Mouse (Mus musculus) G1E (cell line): ENCODE results near the gene Ccdc60.

Experiments
- CTCF ChIP-seq: IDR thresholded peaks from 2 replicates; pipeline ENCODE4 v1.5.1; 2012; ENCODE audit warnings: low read depth, low read length, inconsistent platforms, mixed read lengths
- GATA1 ChIP-seq: IDR thresholded peaks from 2 replicates; pipeline ENCODE4 v1.6.1; 2012; ENCODE audit warnings: borderline replicate concordance, low read length, inconsistent platforms, mixed read lengths
- GATA2 ChIP-seq: IDR thresholded peaks from 2 replicates; pipeline ENCODE4 v1.6.1; 2012; ENCODE audit warnings: low read depth, low read length, inconsistent platforms, borderline replicate concordance
- POLR2AphosphoS5 ChIP-seq: IDR thresholded peaks from 2 replicates; pipeline ENCODE4 v1.6.1; 2012; ENCODE audit warnings: low read depth, low read length, inconsistent platforms; ENCODE audit not compliant: insufficient replicate concordance
- TAL1 ChIP-seq: conservative IDR thresholded peaks from 2 replicates; pipeline ENCODE4 v1.6.1; 2012; ENCODE audit warnings: low read depth, low read length, inconsistent platforms, mixed read lengths

- TF ChIP-seq CTCF: no peak
- no peak for TF ChIP-seq POLR2AphosphoS5
- no peak for TF ChIP-seq TAL1
- no peak for TF ChIP-seq GATA1
- no peak for TF ChIP-seq GATA2
These were observed 94.3 kb downstream of the Ccdc60 start for GRCm38 (mm10) chr5:116194499-116194898.
